ENCODE assay signal across 30 mouse cellular contexts in genomic region chr12:85766287-85766686, GRCm38 (mm10). TPM values are rescaled to one million over a fixed set of nuclear protein-coding genes. Genes with fewer than 3 reads are reported as not detected.
A peak's percentile ranks its signal among the peaks of the same experiment; 100 is the strongest.
DNase-seq lines count a peak whose midpoint lies in the region; ATAC-seq and TF ChIP-seq lines count a peak whose summit lies in the region.
"Had no signal": no experiment of that assay in that cellular context is flagged by ENCODE, and none has a peak within 500 bp of the region (broad histone marks: within the 10 kb centered on the region; RNA-seq: fewer than 3 reads in every experiment).

No protein-coding gene starts in this region.

- no peaks in the 10 kb centered on the region for H3K9me3 ChIP-seq in lung, postnatal 0 days (ENCODE audit: low read length)
- no peaks in the 10 kb centered on the region for H3K9me3 ChIP-seq in liver, embryonic 12.5 days (replicated peaks)
- no peaks in the 10 kb centered on the region for H3K9me3 ChIP-seq in hindbrain, embryonic 13.5 days
- H3K9me3 ChIP-seq: embryonic facial prominence, embryonic 10.5 days; heart, embryonic 13.5 days; hindbrain, embryonic 10.5 days; limb, embryonic 12.5 days; midbrain, embryonic 15.5 days; neural tube, embryonic 13.5 days had no signal

- DNase-seq in lung, postnatal 0 days (ENCODE audit: low spot score): peak; percentile 16
- DNase-seq in lung, postnatal 25 days (ENCODE audit: low spot score): no peak
- peak; percentile 1 for DNase-seq in brain, embryonic 14.5 days (ENCODE audit: low read depth)
- DNase-seq in yolk sac, embryonic 10.5 days (ENCODE audit: low spot score): peak; percentile 79
- no peak for DNase-seq in adrenal gland, postnatal 36 days
- DNase-seq: adrenal gland, postnatal 25 days; cerebellum, adult 11-12 months; cerebellum, postnatal 10 days; gastrocnemius, postnatal 10 days; kidney, adult 18-20 months; lung, embryonic 14.5 days; lung, postnatal 4 days; retina, postnatal 1 day; right cerebral cortex, postnatal 25 days; spleen, adult 18-20 months; thymus, adult 18-20 months; thymus, postnatal 36 days had no signal

- WGBS in lung, postnatal 0 days: 55% methylated on average over 3 of the region's 3 CpGs
- WGBS in liver, embryonic 12.5 days (ENCODE audit: insufficient replicate concordance): 61% methylated on average over 3 of the region's 3 CpGs
- 77% methylated on average over 3 of the region's 3 CpGs for WGBS in hindbrain, embryonic 13.5 days

- no peak overlapping the region for H3K4me3 ChIP-seq in lung, postnatal 0 days (ENCODE audit: low read depth, low read length)
- H3K4me3 ChIP-seq in liver, embryonic 12.5 days: no peak overlapping the region
- H3K4me3 ChIP-seq in hindbrain, embryonic 13.5 days: no peak overlapping the region
- H3K4me3 ChIP-seq: embryonic facial prominence, embryonic 10.5 days; heart, embryonic 13.5 days; hindbrain, embryonic 10.5 days; limb, embryonic 12.5 days; midbrain, embryonic 15.5 days; myocyte; neural tube, embryonic 13.5 days had no signal

- no peak overlapping the region for H3K4me2 ChIP-seq in lung, postnatal 0 days (replicated peaks; ENCODE audit: low read depth, low read length)
- H3K4me2 ChIP-seq in liver, embryonic 12.5 days: 0 out of 2 replicates have a peak overlapping the region, but pooled peaks have one; percentile 3
- H3K4me2 ChIP-seq in hindbrain, embryonic 13.5 days: no peak overlapping the region
- H3K4me2 ChIP-seq: heart, embryonic 13.5 days; limb, embryonic 12.5 days; lung, embryonic 14.5 days; midbrain, embryonic 15.5 days; neural tube, embryonic 13.5 days had no signal

- no peak overlapping the region for H3K9ac ChIP-seq in lung, postnatal 0 days (replicated peaks; ENCODE audit: low read depth)
- no peak overlapping the region for H3K9ac ChIP-seq in liver, embryonic 12.5 days
- no peak overlapping the region for H3K9ac ChIP-seq in hindbrain, embryonic 13.5 days
- H3K9ac ChIP-seq: heart, embryonic 13.5 days; limb, embryonic 12.5 days; lung, embryonic 14.5 days; midbrain, embryonic 15.5 days; neural tube, embryonic 13.5 days had no signal

- H3K27ac ChIP-seq in lung, postnatal 0 days (ENCODE audit: low read length): no peak overlapping the region; the same call in 1 of the 2 replicates
- H3K27ac ChIP-seq in liver, embryonic 12.5 days: peak overlapping the region; percentile 45; the same call in 1 of the 2 replicates
- no peak overlapping the region for H3K27ac ChIP-seq in hindbrain, embryonic 13.5 days
- H3K27ac ChIP-seq: embryonic facial prominence, embryonic 10.5 days; heart, embryonic 13.5 days; hindbrain, embryonic 10.5 days; kidney, postnatal 0 days; limb, embryonic 12.5 days; midbrain, embryonic 15.5 days; neural tube, embryonic 13.5 days had no signal

- ATAC-seq in lung, postnatal 0 days: no peak
- peak; percentile 70 for ATAC-seq in liver, embryonic 12.5 days
- ATAC-seq in hindbrain, embryonic 13.5 days (ENCODE audit: low FRiP score): no peak
- ATAC-seq: forebrain, embryonic 16.5 days; midbrain, embryonic 15.5 days had no signal

- no peaks in the 10 kb centered on the region for H3K4me1 ChIP-seq in lung, postnatal 0 days (ENCODE audit: insufficient read depth, low read depth, low read length)
- H3K4me1 ChIP-seq in liver, embryonic 12.5 days: no peaks in the 10 kb centered on the region
- no peaks in the 10 kb centered on the region for H3K4me1 ChIP-seq in hindbrain, embryonic 13.5 days (replicated peaks)
- H3K4me1 ChIP-seq: embryonic facial prominence, embryonic 10.5 days; hindbrain, embryonic 10.5 days; limb, embryonic 12.5 days; midbrain, embryonic 15.5 days; neural tube, embryonic 13.5 days had no signal

- TF ChIP-seq CTCF in lung, postnatal 0 days (IDR thresholded peaks at IDR 0.05): no peak
- no peak for TF ChIP-seq CTCF in brain, embryonic 14.5 days (IDR thresholded peaks at IDR 0.05; ENCODE audit: borderline replicate concordance, extremely low read depth, insufficient read depth, insufficient read length)

- no peak for TF ChIP-seq EP300 in lung, postnatal 0 days (IDR thresholded peaks at IDR 0.05)

- no peak for TF ChIP-seq POLR2A in brain, embryonic 14.5 days (IDR thresholded peaks at IDR 0.05; ENCODE audit: borderline replicate concordance, extremely low read depth, insufficient read depth, insufficient read length, poor library complexity, severe bottlenecking)

- H3K36me3 ChIP-seq in lung, postnatal 0 days (ENCODE audit: insufficient read depth, low read length): no peaks in the 10 kb centered on the region
- no peaks in the 10 kb centered on the region for H3K36me3 ChIP-seq in liver, embryonic 12.5 days
- H3K36me3 ChIP-seq in hindbrain, embryonic 13.5 days: no peaks in the 10 kb centered on the region
- H3K36me3 ChIP-seq: embryonic facial prominence, embryonic 10.5 days; heart, embryonic 13.5 days; hindbrain, embryonic 10.5 days; limb, embryonic 12.5 days; midbrain, embryonic 15.5 days; neural tube, embryonic 13.5 days had no signal

- H3K27me3 ChIP-seq in lung, postnatal 0 days (replicated peaks; ENCODE audit: insufficient read depth, low read length): no peaks in the 10 kb centered on the region
- H3K27me3 ChIP-seq in liver, embryonic 12.5 days (replicated peaks): 0 out of 2 replicates have a peak, but pooled peaks cover 10% of the 10 kb centered on the region
- H3K27me3 ChIP-seq in hindbrain, embryonic 13.5 days: no peaks in the 10 kb centered on the region
- H3K27me3 ChIP-seq: heart, embryonic 13.5 days; limb, embryonic 12.5 days; midbrain, embryonic 15.5 days; neural tube, embryonic 13.5 days had no signal

RNA-seq across cellular contexts. Expression of gene Flvcr2, which starts 19.9 kb away (rescaled TPM):
- polyA plus RNA-seq in lung, postnatal 0 days (2015; fragmentation: Nextera tagmentation; extraction: Ambion mirVana): 23.3 and 26.8 TPM in 2 replicates
- 3.9 and 4.5 TPM in 2 replicates for polyA plus RNA-seq in brain, embryonic 14.5 days (2012; rRNA removed)
- polyA plus RNA-seq in liver, embryonic 12.5 days (2016; fragmentation: Nextera tagmentation; extraction: Ambion mirVana): 3.7 and 4.3 TPM in 2 replicates
- total RNA-seq in adrenal gland, postnatal 36 days (2021): 1 to 10 TPM; 3.8 to 8.2 TPM
- 4.8 and 5.2 TPM in 2 replicates for polyA plus RNA-seq in hindbrain, embryonic 13.5 days (2015; fragmentation: Nextera tagmentation; extraction: Ambion mirVana)
- total RNA-seq: granulocyte monocyte progenitor cell, adult 5-6 weeks; MEL had no signal

RNA-seq across cellular contexts. Expression of gene Erg28, which starts 58.1 kb away (rescaled TPM):
- polyA plus RNA-seq in lung, postnatal 0 days (2015; fragmentation: Nextera tagmentation; extraction: Ambion mirVana): 76.5 and 80.8 TPM in 2 replicates
- 53.8 and 71.7 TPM in 2 replicates for polyA plus RNA-seq in brain, embryonic 14.5 days (2012; rRNA removed)
- 99.3 and 101 TPM in 2 replicates for polyA plus RNA-seq in liver, embryonic 12.5 days (2016; fragmentation: Nextera tagmentation; extraction: Ambion mirVana)
- total RNA-seq in adrenal gland, postnatal 36 days (2021): 10 to 100 TPM; 36.8 to 42.8 TPM
- polyA plus RNA-seq in hindbrain, embryonic 13.5 days (2015; fragmentation: Nextera tagmentation; extraction: Ambion mirVana): 88.4 and 97.1 TPM in 2 replicates

RNA-seq across cellular contexts. Expression of gene Ttll5, which starts 58.2 kb away (rescaled TPM):
- 4.9 and 6.4 TPM in 2 replicates for polyA plus RNA-seq in lung, postnatal 0 days (2015; fragmentation: Nextera tagmentation; extraction: Ambion mirVana)
- 19.7 and 22.2 TPM in 2 replicates for polyA plus RNA-seq in brain, embryonic 14.5 days (2012; rRNA removed)
- polyA plus RNA-seq in liver, embryonic 12.5 days (2016; fragmentation: Nextera tagmentation; extraction: Ambion mirVana): 9.8 and 10.4 TPM in 2 replicates
- total RNA-seq in adrenal gland, postnatal 36 days (2021): 10 to 100 TPM; 17.3 to 29.2 TPM
- polyA plus RNA-seq in hindbrain, embryonic 13.5 days (2015; fragmentation: Nextera tagmentation; extraction: Ambion mirVana): 12.1 and 14.2 TPM in 2 replicates

Comparison
In these comparisons a context has a peak if more than half of its experiments do, and no peak if none do; other contexts are left out.
1. DNase-seq: peak in lung, postnatal 0 days (single experiment), brain, embryonic 14.5 days (single experiment) and yolk sac, embryonic 10.5 days (single experiment); none in lung, postnatal 25 days (single experiment) and adrenal gland, postnatal 36 days (0 of 2).